Mouse (Mus musculus) midbrain, postnatal 0 days (tissue): ENCODE results near the gene Med23. TPM values are rescaled to one million over a fixed set of nuclear protein-coding genes. Genes with fewer than 3 reads are reported as not detected.

Experiments used
- ATAC-seq: fragments of 200-750 bp; cut with Nextera tagmentation; 2 replicates; pipeline ENCODE4 v1.8.0; 2017; ENCODE audit warnings: moderate number of reproducible peaks, mild to moderate bottlenecking, moderate TSS enrichment, moderate library complexity; ENCODE audit not compliant: low FRiP score
- DNase-seq: peaks from one replicate; pipeline ENCODE4 v3.0.0-alpha.2; 2015; ENCODE audit warnings: low spot score
- H3K27ac ChIP-seq: fragments of 300-500 bp; sonication (generic); 2 replicates; pipeline ENCODE4 v1.5.1; 2014; ENCODE audit warnings: low read depth, mild to moderate bottlenecking, low read length, mixed read lengths
- H3K27me3 ChIP-seq: fragments of 300-500 bp; sonication (generic); 2 replicates; pipeline ENCODE4 v1.6.1; 2014; ENCODE audit warnings: low read length, control low read depth, mixed read lengths; ENCODE audit not compliant: insufficient read depth
- H3K36me3 ChIP-seq: fragments of 300-500 bp; sonication (generic); 2 replicates; pipeline ENCODE4 v1.6.1; 2014; ENCODE audit warnings: low read length, control low read depth, mixed read lengths; ENCODE audit not compliant: insufficient read depth
- H3K4me1 ChIP-seq: fragments of 300-500 bp; sonication (generic); 2 replicates; pipeline ENCODE4 v1.6.1; 2014; ENCODE audit warnings: mild to moderate bottlenecking, control low read depth, antibody characterized with exemption, low read length, mixed read lengths; ENCODE audit not compliant: insufficient read depth
- H3K4me2 ChIP-seq: fragments of 300-500 bp; sonication (generic); 2 replicates; pipeline ENCODE4 v1.6.1; 2014; ENCODE audit warnings: low read depth, mild to moderate bottlenecking, low read length, mixed read lengths; ENCODE audit not compliant: poor library complexity, severe bottlenecking
- H3K4me3 ChIP-seq: fragments of 300-500 bp; sonication (generic); 2 replicates; pipeline ENCODE4 v1.5.1; 2014; ENCODE audit warnings: low read depth, mild to moderate bottlenecking, low read length, moderate library complexity
- H3K9ac ChIP-seq: fragments of 300-500 bp; sonication (generic); replicated peaks from 2 replicates; pipeline ENCODE4 v1.6.1; 2014; ENCODE audit warnings: mild to moderate bottlenecking, low read length, moderate library complexity, mixed read lengths; ENCODE audit not compliant: poor library complexity, severe bottlenecking
- H3K9me3 ChIP-seq: fragments of 300-500 bp; sonication (generic); 2 replicates; pipeline ENCODE4 v1.6.1; 2016; ENCODE audit warnings: low read length, control low read depth
- CTCF ChIP-seq: IDR thresholded peaks from 2 replicates; pipeline ENCODE4 v1.5.1; 2016; ENCODE audit warnings: antibody characterized with exemption, mild to moderate bottlenecking
- WGBS: fragments of 180-500 bp; shearing (Covaris S2); extraction: QIAGEN DNeasy Blood & Tissue Kit; methylation state at CpG from one replicate; pipeline ENCODE4 v1.1.7; 2014; 5-methylcytosine and 5-hydroxymethylcytosine counted together
- polyA plus RNA-seq: library from polyadenylated mRNA; unstranded; fragments of >200 nt; fragmentation: Nextera tagmentation; extraction: Ambion mirVana; gene quantifications from 2 replicates; pipeline ENCODE4 v1.2.1, GENCODE M21; 2015
- total RNA-seq: library from RNA; depleted of rRNA; stranded (reverse); fragments of >200 nt; gene quantifications from 2 replicates; pipeline ENCODE4 v1.2.3, GENCODE M21; 2014

The Med23 gene
- total and polyA plus RNA-seq, 2 experiments from 2014 or later = 19.0 to 40.3 TPM

GRCm38 (mm10) chr10:24834634-24835371 lies 35.0 kb upstream of the Med23 start:
- Histone ChIP-seq H3K4me1 (peaks cover 2% of the 10 kb centered on the region; the same call in 1 of the 2 replicates), H3K9me3 (no peaks in the 10 kb centered on the region), H3K27ac (no peak overlapping the region), H3K27me3 (no peaks in the 10 kb centered on the region), H3K4me2 (peak overlapping the region; percentile 43), H3K4me3 (peak overlapping the region; percentile 24; the same call in 1 of the 2 replicates), H3K36me3 (no peaks in the 10 kb centered on the region), H3K9ac (no peak overlapping the region)
- ATAC-seq = no peak
- TF ChIP-seq CTCF = no peak
- WGBS = 15% methylated on average over 4 of the region's 4 CpGs
- no peak for DNase-seq

- H3K36me3 ChIP-seq = no peaks in the 10 kb centered on the region
- peak overlapping the region; percentile 24 for H3K4me3 ChIP-seq
- peak overlapping the region; percentile 43 for H3K4me2 ChIP-seq
- 10% methylated on average over 12 of the region's 12 CpGs for WGBS
- H3K4me1 ChIP-seq = peaks cover 2% of the 10 kb centered on the region; the same call in 1 of the 2 replicates
- H3K27ac ChIP-seq = no peak overlapping the region
- no peaks in the 10 kb centered on the region for H3K9me3 ChIP-seq
- H3K9ac ChIP-seq = no peak overlapping the region; the same call in 1 of the 2 replicates
- no peak for TF ChIP-seq CTCF
- peak; percentile 38; the same call in 1 of the 2 replicates for ATAC-seq
- peak; percentile 6 for DNase-seq
- H3K27me3 ChIP-seq = no peaks in the 10 kb centered on the region
Observed at GRCm38 (mm10) chr10:24835702-24836342, 34.0 kb upstream of the Med23 start.

- Histone ChIP-seq H3K36me3 (no peaks in the 10 kb centered on the region), H3K4me1 (peaks cover 2% of the 10 kb centered on the region; the same call in 1 of the 2 replicates), H3K27me3 (no peaks in the 10 kb centered on the region), H3K9me3 (no peaks in the 10 kb centered on the region), H3K27ac (no peak overlapping the region), H3K4me3 (no peak overlapping the region; the same call in 1 of the 2 replicates), H3K4me2 (peak overlapping the region; percentile 43), H3K9ac (no peak overlapping the region)
- TF ChIP-seq CTCF = no peak
- no peak for DNase-seq
- ATAC-seq = 0 out of 2 replicates have a peak, but pooled peaks have one; percentile 44
- WGBS = 51% methylated on average over 4 of the region's 4 CpGs
Observed at GRCm38 (mm10) chr10:24836366-24837038, 33.3 kb upstream of the Med23 start.

- Histone ChIP-seq H3K36me3 (no peaks in the 10 kb centered on the region), H3K27me3 (no peaks in the 10 kb centered on the region), H3K4me1 (peaks cover 2% of the 10 kb centered on the region; the same call in 1 of the 2 replicates), H3K9ac (no peak overlapping the region), H3K4me2 (no peak overlapping the region), H3K4me3 (no peak overlapping the region), H3K9me3 (no peaks in the 10 kb centered on the region), H3K27ac (no peak overlapping the region)
- DNase-seq (no peak), ATAC-seq (no peak)
- no peak for TF ChIP-seq CTCF
- 89% methylated on average over 4 of the region's 4 CpGs for WGBS
Observed at GRCm38 (mm10) chr10:24840795-24841194, 29.0 kb upstream of the Med23 start.

- no peaks in the 10 kb centered on the region for H3K4me1 ChIP-seq
- H3K9me3 ChIP-seq = no peaks in the 10 kb centered on the region
- no peak overlapping the region for H3K4me3 ChIP-seq
- DNase-seq = no peak
- no peak for TF ChIP-seq CTCF
- H3K9ac ChIP-seq = no peak overlapping the region
- no peaks in the 10 kb centered on the region for H3K27me3 ChIP-seq
- WGBS = 77% methylated on average over 2 of the region's 2 CpGs
- H3K36me3 ChIP-seq = no peaks in the 10 kb centered on the region
- no peak overlapping the region for H3K4me2 ChIP-seq
- no peak overlapping the region for H3K27ac ChIP-seq
- ATAC-seq = no peak
Observed at GRCm38 (mm10) chr10:24841998-24842397, 27.8 kb upstream of the Med23 start.
